ENCODE assay signal across 28 mouse cellular contexts in the genomic region with DNA sequence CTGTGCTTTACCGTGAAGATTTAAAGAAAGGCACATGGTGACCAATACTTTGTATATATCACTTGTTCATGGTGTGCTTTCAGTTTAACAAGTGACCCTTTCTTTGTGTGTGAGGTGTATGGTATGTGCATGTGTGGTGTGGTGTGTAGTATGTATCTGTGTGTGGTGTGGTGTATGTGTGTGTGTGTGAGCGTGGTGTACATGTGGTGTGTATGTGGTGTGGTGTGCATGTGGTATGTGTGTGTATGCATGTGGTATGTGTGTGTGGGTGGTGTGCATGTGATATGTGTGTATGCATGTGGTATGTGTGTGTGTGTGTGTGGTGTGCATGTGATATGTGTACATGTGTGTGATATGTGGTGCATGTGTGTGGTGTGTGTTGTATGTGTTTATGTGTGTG. TPM values are rescaled to one million over a fixed set of nuclear protein-coding genes. Genes with fewer than 3 reads are reported as not detected.
A peak's percentile ranks its signal among the peaks of the same experiment; 100 is the strongest.
DNase-seq lines count a peak whose midpoint lies in the region; ATAC-seq and TF ChIP-seq lines count a peak whose summit lies in the region.
"Had no signal": no experiment of that assay in that cellular context is flagged by ENCODE, and none has a peak within 500 bp of the region (broad histone marks: within the 10 kb centered on the region; RNA-seq: fewer than 3 reads in every experiment).

No protein-coding gene starts in this region.

- WGBS in cerebellum, adult 2 months = 87% methylated on average over 2 of the region's 2 CpGs
- 81% methylated on average over 2 of the region's 2 CpGs for WGBS in intestine, postnatal 0 days
- 84% methylated on average over 2 of the region's 2 CpGs for whole genome bisulfite sequencing in intestine, embryonic 15.5 days
- 61% methylated on average over 2 of the region's 2 CpGs for WGBS in midbrain, embryonic 13.5 days
- WGBS in midbrain, embryonic 16.5 days = 57% methylated on average over 2 of the region's 2 CpGs
- WGBS in neural tube, embryonic 14.5 days = 58% methylated on average over 2 of the region's 2 CpGs

- H3K4me2 ChIP-seq in intestine, postnatal 0 days (replicated peaks; ENCODE audit: low read depth) = no peak overlapping the region
- H3K4me2 ChIP-seq in intestine, embryonic 15.5 days (replicated peaks) = no peak overlapping the region
- H3K4me2 ChIP-seq in midbrain, embryonic 13.5 days (replicated peaks) = no peak overlapping the region
- no peak overlapping the region for H3K4me2 ChIP-seq in midbrain, embryonic 16.5 days (ENCODE audit: low read length)
- no peak overlapping the region for H3K4me2 ChIP-seq in neural tube, embryonic 14.5 days (ENCODE audit: low read depth, low read length)
- H3K4me2 ChIP-seq: embryonic facial prominence, embryonic 15.5 days; forebrain, embryonic 12.5 days; heart, embryonic 12.5 days; limb, embryonic 15.5 days; lung, embryonic 14.5 days had no signal

- ATAC-seq in intestine, postnatal 0 days = peak; percentile 19; the same call in 1 of the 2 replicates
- ATAC-seq in intestine, embryonic 15.5 days = no peak
- ATAC-seq in midbrain, embryonic 13.5 days = peak; percentile 53
- no peak for ATAC-seq in midbrain, embryonic 16.5 days
- ATAC-seq in neural tube, embryonic 14.5 days (ENCODE audit: low read depth) = peak; percentile 62; the same call in 1 of the 2 replicates
- ATAC-seq: activated CD4-positive, CD25-positive, alpha-beta regulatory T cell, adult 4 months; hindbrain, embryonic 16.5 days had no signal

- no peak for DNase-seq in cerebellum, adult 2 months
- no peak for DNase-seq in cerebellum, postnatal 25 days
- DNase-seq: adrenal gland, adult 2 months; adrenal gland, postnatal 36 days; cerebellum, postnatal 14 days; gastrocnemius, adult 2 months; heart, adult 2 months; heart, postnatal 4 days; kidney, postnatal 10 days; layer of hippocampus, adult 9-11 months; lung, embryonic 14.5 days; lung, postnatal 14 days; thymus, postnatal 14 days had no signal

- H3K27ac ChIP-seq in cerebellum, adult 2 months (ENCODE audit: insufficient read depth, low read length) = no peak overlapping the region
- no peak overlapping the region for H3K27ac ChIP-seq in intestine, postnatal 0 days (ENCODE audit: low read depth, low read length)
- no peak overlapping the region for H3K27ac ChIP-seq in intestine, embryonic 15.5 days
- no peak overlapping the region for H3K27ac ChIP-seq in midbrain, embryonic 13.5 days
- no peak overlapping the region for H3K27ac ChIP-seq in midbrain, embryonic 16.5 days (ENCODE audit: low read length)
- no peak overlapping the region for H3K27ac ChIP-seq in neural tube, embryonic 14.5 days (ENCODE audit: low read depth, low read length)
- H3K27ac ChIP-seq: embryonic facial prominence, embryonic 10.5 days; embryonic facial prominence, embryonic 15.5 days; forebrain, embryonic 12.5 days; gastrocnemius, adult 2 months; heart, adult 2 months; limb, embryonic 10.5 days; limb, embryonic 15.5 days; liver, embryonic 14.5 days had no signal

- no peak for TF ChIP-seq POLR2A in cerebellum, adult 2 months (IDR thresholded peaks at IDR 0.05; ENCODE audit: borderline replicate concordance, insufficient read depth, low read length)

- no peak overlapping the region for H3K9ac ChIP-seq in intestine, postnatal 0 days (ENCODE audit: low read depth, low read length)
- H3K9ac ChIP-seq in intestine, embryonic 15.5 days = no peak overlapping the region
- no peak overlapping the region for H3K9ac ChIP-seq in midbrain, embryonic 13.5 days (replicated peaks)
- H3K9ac ChIP-seq in midbrain, embryonic 16.5 days (ENCODE audit: low read depth, low read length) = no peak overlapping the region
- no peak overlapping the region for H3K9ac ChIP-seq in neural tube, embryonic 14.5 days (replicated peaks; ENCODE audit: low read depth, low read length)
- H3K9ac ChIP-seq: embryonic facial prominence, embryonic 15.5 days; forebrain, embryonic 12.5 days; heart, embryonic 12.5 days; limb, embryonic 15.5 days; liver, embryonic 14.5 days; lung, embryonic 14.5 days had no signal

- H3K36me3 ChIP-seq in intestine, postnatal 0 days (ENCODE audit: control insufficient read depth, insufficient read depth) = no peaks in the 10 kb centered on the region
- H3K36me3 ChIP-seq in intestine, embryonic 15.5 days = no peaks in the 10 kb centered on the region
- no peaks in the 10 kb centered on the region for H3K36me3 ChIP-seq in midbrain, embryonic 13.5 days
- H3K36me3 ChIP-seq in midbrain, embryonic 16.5 days (ENCODE audit: control insufficient read depth, insufficient read depth, low read length) = no peaks in the 10 kb centered on the region
- H3K36me3 ChIP-seq in neural tube, embryonic 14.5 days (ENCODE audit: control insufficient read depth, insufficient read depth, low read length) = no peaks in the 10 kb centered on the region
- H3K36me3 ChIP-seq: embryonic facial prominence, embryonic 10.5 days; embryonic facial prominence, embryonic 15.5 days; forebrain, embryonic 12.5 days; heart, embryonic 12.5 days; limb, embryonic 10.5 days; limb, embryonic 15.5 days had no signal

- H3K27me3 ChIP-seq in cerebellum, adult 2 months (ENCODE audit: control insufficient read depth, insufficient read depth, low read length) = no peaks in the 10 kb centered on the region
- H3K27me3 ChIP-seq in intestine, postnatal 0 days (replicated peaks; ENCODE audit: control insufficient read depth, insufficient read depth, low read length) = no peaks in the 10 kb centered on the region
- no peaks in the 10 kb centered on the region for H3K27me3 ChIP-seq in intestine, embryonic 15.5 days (replicated peaks)
- H3K27me3 ChIP-seq in midbrain, embryonic 13.5 days = no peaks in the 10 kb centered on the region
- no peaks in the 10 kb centered on the region for H3K27me3 ChIP-seq in midbrain, embryonic 16.5 days (ENCODE audit: control insufficient read depth, insufficient read depth, low read depth, low read length)
- H3K27me3 ChIP-seq in neural tube, embryonic 14.5 days (ENCODE audit: control insufficient read depth, insufficient read depth, low read length) = no peaks in the 10 kb centered on the region
- H3K27me3 ChIP-seq: CH12.LX; embryonic facial prominence, embryonic 15.5 days; forebrain, embryonic 12.5 days; heart, embryonic 12.5 days; limb, embryonic 15.5 days had no signal

- no peak overlapping the region for H3K4me3 ChIP-seq in cerebellum, adult 2 months (replicated peaks; ENCODE audit: insufficient read depth, low read depth, low read length)
- H3K4me3 ChIP-seq in intestine, postnatal 0 days (ENCODE audit: low read depth, low read length) = no peak overlapping the region
- no peak overlapping the region for H3K4me3 ChIP-seq in intestine, embryonic 15.5 days (replicated peaks)
- H3K4me3 ChIP-seq in midbrain, embryonic 13.5 days (replicated peaks) = no peak overlapping the region
- no peak overlapping the region for H3K4me3 ChIP-seq in midbrain, embryonic 16.5 days (ENCODE audit: low read depth, low read length)
- H3K4me3 ChIP-seq in neural tube, embryonic 14.5 days (ENCODE audit: low read depth, low read length) = no peak overlapping the region
- H3K4me3 ChIP-seq: embryonic facial prominence, embryonic 10.5 days; embryonic facial prominence, embryonic 15.5 days; forebrain, embryonic 12.5 days; gastrocnemius, adult 2 months; heart, adult 2 months; heart, embryonic 12.5 days; limb, embryonic 10.5 days; limb, embryonic 15.5 days had no signal

- 0 out of 2 replicates have a peak, but pooled peaks have one; percentile 4 for TF ChIP-seq CTCF in cerebellum, adult 2 months (IDR thresholded peaks at IDR 0.05; ENCODE audit: borderline replicate concordance, insufficient read depth, low read depth, low read length)
- no peak for TF ChIP-seq CTCF in intestine, postnatal 0 days (IDR thresholded peaks at IDR 0.05; ENCODE audit: low read depth)

- H3K4me1 ChIP-seq in cerebellum, adult 2 months (ENCODE audit: control insufficient read depth, insufficient read depth, low read length) = peaks cover 18% of the 10 kb centered on the region; the same call in 1 of the 2 replicates
- H3K4me1 ChIP-seq in intestine, postnatal 0 days (replicated peaks; ENCODE audit: control insufficient read depth, insufficient read depth, low read length) = no peaks in the 10 kb centered on the region
- H3K4me1 ChIP-seq in intestine, embryonic 15.5 days (replicated peaks) = no peaks in the 10 kb centered on the region; the same call in 1 of the 2 replicates
- peaks cover 10% of the 10 kb centered on the region for H3K4me1 ChIP-seq in midbrain, embryonic 13.5 days (replicated peaks)
- H3K4me1 ChIP-seq in midbrain, embryonic 16.5 days (ENCODE audit: control insufficient read depth, insufficient read depth, low read length) = no peaks in the 10 kb centered on the region
- 0 out of 2 replicates have a peak, but pooled peaks cover 2% of the 10 kb centered on the region for H3K4me1 ChIP-seq in neural tube, embryonic 14.5 days (ENCODE audit: control insufficient read depth, insufficient read depth, low read length)
- H3K4me1 ChIP-seq: limb, embryonic 15.5 days had no signal

- no peaks in the 10 kb centered on the region for H3K9me3 ChIP-seq in intestine, postnatal 0 days (ENCODE audit: control insufficient read depth)
- no peaks in the 10 kb centered on the region for H3K9me3 ChIP-seq in intestine, embryonic 15.5 days
- no peaks in the 10 kb centered on the region for H3K9me3 ChIP-seq in midbrain, embryonic 13.5 days
- H3K9me3 ChIP-seq in midbrain, embryonic 16.5 days (replicated peaks; ENCODE audit: control insufficient read depth, low read length, poor library complexity, severe bottlenecking) = no peaks in the 10 kb centered on the region
- H3K9me3 ChIP-seq in neural tube, embryonic 14.5 days (ENCODE audit: control insufficient read depth, low read length) = no peaks in the 10 kb centered on the region
- H3K9me3 ChIP-seq: embryonic facial prominence, embryonic 10.5 days; embryonic facial prominence, embryonic 15.5 days; forebrain, embryonic 12.5 days; heart, embryonic 12.5 days; limb, embryonic 10.5 days; limb, embryonic 15.5 days had no signal

RNA-seq across cellular contexts. Expression of a gene that starts 35.6 kb away (rescaled TPM):
- 72.7 and 87.6 TPM in 2 replicates for polyA plus RNA-seq in cerebellum, adult 2 months (2012; rRNA removed)
- 29.5 and 30.1 TPM in 2 replicates for polyA plus RNA-seq in intestine, postnatal 0 days (2015; fragmentation: Nextera tagmentation; extraction: Ambion mirVana)
- 43.9 and 47.9 TPM in 2 replicates for polyA plus RNA-seq in intestine, embryonic 15.5 days (2015; fragmentation: Nextera tagmentation; extraction: Ambion mirVana)
- 52.9 and 58.2 TPM in 2 replicates for polyA plus RNA-seq in midbrain, embryonic 13.5 days (2015; fragmentation: Nextera tagmentation; extraction: Ambion mirVana)
- 33.6 and 46.5 TPM in 2 replicates for polyA plus RNA-seq in midbrain, embryonic 16.5 days (2015; fragmentation: Nextera tagmentation; extraction: Ambion mirVana)
- 51.1 and 53.3 TPM in 2 replicates for polyA plus RNA-seq in neural tube, embryonic 14.5 days (2014; fragmentation: Nextera tagmentation; extraction: Ambion mirVana)

Comparison
In these comparisons a context has a peak if more than half of its experiments do, and no peak if none do; other contexts are left out.
1. ATAC-seq: peak in intestine, postnatal 0 days (single experiment), midbrain, embryonic 13.5 days (single experiment) and neural tube, embryonic 14.5 days (single experiment); none in intestine, embryonic 15.5 days (single experiment) and midbrain, embryonic 16.5 days (single experiment).